Comparison of ENCODE assay signal across 7 mouse cellular contexts in the genomic region with DNA sequence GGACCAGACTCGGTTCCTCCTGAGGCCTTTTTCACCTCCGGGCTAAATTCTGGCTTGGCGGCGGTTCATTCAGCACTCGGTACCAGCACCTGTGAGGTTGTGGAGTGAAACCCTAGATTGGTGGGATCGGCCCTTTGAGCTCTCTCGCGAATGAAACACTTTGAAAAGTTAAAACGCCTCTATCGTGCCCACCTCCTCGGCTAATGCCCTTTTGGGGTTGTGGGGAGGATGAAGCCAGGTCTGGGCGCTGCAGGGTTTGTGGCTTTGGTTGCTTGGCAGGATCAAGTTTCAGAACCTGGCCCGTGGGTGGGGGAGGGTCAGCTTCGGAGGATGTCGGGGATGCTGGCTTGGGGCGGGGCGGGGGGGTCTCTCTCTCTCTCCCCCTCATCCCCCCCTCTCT. TPM values are rescaled to one million over a fixed set of nuclear protein-coding genes. Genes with fewer than 3 reads are reported as not detected.
DNase-seq lines count a peak whose midpoint lies in the region; ATAC-seq and TF ChIP-seq lines count a peak whose summit lies in the region.

No protein-coding gene starts in this region.

- no peak for TF ChIP-seq CTCF in brain, embryonic 14.5 days (IDR thresholded peaks at IDR 0.05; ENCODE audit: borderline replicate concordance, extremely low read depth, insufficient read depth, insufficient read length)

- H3K4me1 ChIP-seq in neural tube, embryonic 11.5 days (ENCODE audit: control insufficient read depth, insufficient read depth, low read length): no peaks in the 10 kb centered on the region
- H3K4me1 ChIP-seq in limb, embryonic 10.5 days: no peaks in the 10 kb centered on the region
- H3K4me1 ChIP-seq in midbrain, embryonic 16.5 days (ENCODE audit: control insufficient read depth, insufficient read depth, low read length): peaks cover 6% of the 10 kb centered on the region

- peak overlapping the region; percentile 28; the same call in 1 of the 2 replicates for H3K4me2 ChIP-seq in neural tube, embryonic 11.5 days (ENCODE audit: low read depth)
- peak overlapping the region; percentile 46 for H3K4me2 ChIP-seq in midbrain, embryonic 16.5 days (ENCODE audit: low read length)

- peak; percentile 49 for ATAC-seq in neural tube, embryonic 11.5 days (ENCODE audit: insufficient read depth, low FRiP score, low TSS enrichment)
- ATAC-seq in midbrain, embryonic 16.5 days: no peak

- TF ChIP-seq POLR2A in brain, embryonic 14.5 days (IDR thresholded peaks at IDR 0.05; ENCODE audit: borderline replicate concordance, extremely low read depth, insufficient read depth, insufficient read length, poor library complexity, severe bottlenecking): no peak

- H3K9ac ChIP-seq in neural tube, embryonic 11.5 days (ENCODE audit: low read length): peak overlapping the region; percentile 48
- H3K9ac ChIP-seq in midbrain, embryonic 16.5 days (ENCODE audit: low read depth, low read length): peak overlapping the region; percentile 71

- no peaks in the 10 kb centered on the region for H3K9me3 ChIP-seq in neural tube, embryonic 11.5 days (ENCODE audit: control insufficient read depth, low read length)
- H3K9me3 ChIP-seq in limb, embryonic 10.5 days (replicated peaks): no peaks in the 10 kb centered on the region
- H3K9me3 ChIP-seq in midbrain, embryonic 16.5 days (replicated peaks; ENCODE audit: control insufficient read depth, low read length, poor library complexity, severe bottlenecking): no peaks in the 10 kb centered on the region

- H3K27ac ChIP-seq in neural tube, embryonic 11.5 days (ENCODE audit: low read depth, low read length): no peak overlapping the region
- peak overlapping the region; percentile 83 for H3K27ac ChIP-seq in limb, embryonic 10.5 days
- peak overlapping the region; percentile 72 for H3K27ac ChIP-seq in midbrain, embryonic 16.5 days (ENCODE audit: low read length)

- WGBS in neural tube, embryonic 11.5 days: 26% methylated on average over 17 of the region's 17 CpGs
- 16% methylated on average over 15 of the region's 17 CpGs for WGBS in limb, embryonic 10.5 days
- 24% methylated on average over 17 of the region's 17 CpGs for WGBS in midbrain, embryonic 16.5 days

- H3K36me3 ChIP-seq in neural tube, embryonic 11.5 days (ENCODE audit: control insufficient read depth, insufficient read depth, low read length): no peaks in the 10 kb centered on the region
- H3K36me3 ChIP-seq in limb, embryonic 10.5 days: no peaks in the 10 kb centered on the region
- H3K36me3 ChIP-seq in midbrain, embryonic 16.5 days (ENCODE audit: control insufficient read depth, insufficient read depth, low read length): no peaks in the 10 kb centered on the region

- peak overlapping the region; percentile 60 for H3K4me3 ChIP-seq in neural tube, embryonic 11.5 days (ENCODE audit: low read depth, low read length)
- peak overlapping the region; percentile 65 for H3K4me3 ChIP-seq in limb, embryonic 10.5 days
- peak overlapping the region; percentile 57 for H3K4me3 ChIP-seq in midbrain, embryonic 16.5 days (ENCODE audit: low read depth, low read length)

- H3K27me3 ChIP-seq in neural tube, embryonic 11.5 days (ENCODE audit: control insufficient read depth, insufficient read depth, low read length): peaks cover 28% of the 10 kb centered on the region
- peaks cover 96% of the 10 kb centered on the region for H3K27me3 ChIP-seq in limb, embryonic 10.5 days (ENCODE audit: low read depth, poor library complexity, severe bottlenecking)
- peaks cover 35% of the 10 kb centered on the region for H3K27me3 ChIP-seq in midbrain, embryonic 16.5 days (ENCODE audit: control insufficient read depth, insufficient read depth, low read depth, low read length)

- no peak for DNase-seq in neural tube, embryonic 11.5 days (ENCODE audit: low spot score)
- DNase-seq in neural tube, embryonic 10.5 days (ENCODE audit: extremely low spot score, low spot score): no peak
- DNase-seq in brain, embryonic 14.5 days (ENCODE audit: low read depth): peak; percentile 48
- peak; percentile 18 for DNase-seq in gastrocnemius, postnatal 10 days
- DNase-seq in limb, embryonic 10.5 days (ENCODE audit: low spot score): no peak
- no peak for DNase-seq in layer of hippocampus, adult 11-12 months (ENCODE audit: low spot score)

RNA-seq across cellular contexts. Expression of a gene that starts 0.3 kb away (rescaled TPM):
- 114 and 125 TPM in 2 replicates for polyA plus RNA-seq in neural tube, embryonic 11.5 days (2014; fragmentation: Nextera tagmentation; extraction: Ambion mirVana)
- 32.0 and 34.2 TPM in 2 replicates for polyA plus RNA-seq in brain, embryonic 14.5 days (2012; rRNA removed)
- 100 to 1,000 TPM; 122 to 171 TPM for total RNA-seq in gastrocnemius, postnatal 10 days (2021)
- polyA plus RNA-seq in limb, embryonic 10.5 days (2016; fragmentation: Nextera tagmentation; extraction: Ambion mirVana): 109 and 112 TPM in 2 replicates
- polyA plus RNA-seq in midbrain, embryonic 16.5 days (2015; fragmentation: Nextera tagmentation; extraction: Ambion mirVana): 121 and 122 TPM in 2 replicates

RNA-seq across cellular contexts. Expression of a gene that starts 0.7 kb away (rescaled TPM):
- 0.12 and 0.21 TPM in 2 replicates for polyA plus RNA-seq in neural tube, embryonic 11.5 days (2014; fragmentation: Nextera tagmentation; extraction: Ambion mirVana)
- 0.15 and 0.35 TPM in 2 replicates for polyA plus RNA-seq in brain, embryonic 14.5 days (2012; rRNA removed)
- total RNA-seq in gastrocnemius, postnatal 10 days (2021): under 1 TPM in 1 of 2 experiments, not detected in 1; 0.14 TPM
- polyA plus RNA-seq in limb, embryonic 10.5 days (2016; fragmentation: Nextera tagmentation; extraction: Ambion mirVana): 0.09 and 0.10 TPM in 2 replicates
- polyA plus RNA-seq in midbrain, embryonic 16.5 days (2015; fragmentation: Nextera tagmentation; extraction: Ambion mirVana): 0.09 and 0.10 TPM in 2 replicates

Comparison
In these comparisons a context has a peak if more than half of its experiments do, and no peak if none do; other contexts are left out.
1. DNase-seq: peak in brain, embryonic 14.5 days (single experiment) and gastrocnemius, postnatal 10 days (single experiment); none in neural tube, embryonic 11.5 days (single experiment), neural tube, embryonic 10.5 days (single experiment), limb, embryonic 10.5 days (single experiment) and layer of hippocampus, adult 11-12 months (single experiment).
2. Peak in every context shown above with its lines, with median percentiles within 50 percentile points of each other: H3K4me3 ChIP-seq.